Mouse (Mus musculus) C2C12 (cell line): Measurements from ENCODE around the gene Slc25a33. TPM values are rescaled to one million over a fixed set of nuclear protein-coding genes. Genes with fewer than 3 reads are reported as not detected.

Experiments
- H3K27me3 ChIP-seq: one replicate; pipeline ENCODE4 v1.6.1; 2011; ENCODE audit not compliant: control insufficient read depth, insufficient read depth, insufficient read length
- H3K36me3 ChIP-seq: one replicate; pipeline ENCODE4 v1.6.1; 2011; ENCODE audit not compliant: control insufficient read depth, insufficient read depth
- H3K4me3 ChIP-seq: one replicate; pipeline ENCODE4 v1.5.1; 2011; ENCODE audit warnings: mild to moderate bottlenecking, control low read depth; ENCODE audit not compliant: poor library complexity, insufficient read depth, severe bottlenecking
- H3K79me2 ChIP-seq: one replicate; pipeline ENCODE4 v1.6.1; 2011; ENCODE audit not compliant: control insufficient read depth, insufficient read depth
- H3K79me3 ChIP-seq: one replicate; pipeline ENCODE4 v1.6.1; 2011; ENCODE audit warnings: low read depth, control low read depth
- H3ac ChIP-seq: one replicate; pipeline ENCODE3; 2011; ENCODE audit warnings: low read depth; ENCODE audit not compliant: control insufficient read depth, insufficient read length
- CEBPB ChIP-seq: IDR thresholded peaks from one replicate; pipeline ENCODE4 v1.6.1; 2011; ENCODE audit warnings: low read depth, mild to moderate bottlenecking, control low read depth, moderate library complexity
- CTCF ChIP-seq: IDR thresholded peaks from one replicate; pipeline ENCODE4 v1.5.1; 2011; ENCODE audit not compliant: control insufficient read depth, insufficient read depth, insufficient read length
- FOSL1 ChIP-seq: IDR thresholded peaks from one replicate; pipeline ENCODE4 v1.8.0; 2011; ENCODE audit warnings: mild to moderate bottlenecking, low read length; ENCODE audit not compliant: poor library complexity, insufficient read depth, severe bottlenecking
- MAX ChIP-seq: IDR thresholded peaks from one replicate; pipeline ENCODE4 v1.6.1; 2011; ENCODE audit warnings: mild to moderate bottlenecking, control low read depth
- MYOD1 ChIP-seq: IDR thresholded peaks from one replicate; pipeline ENCODE4 v1.6.1; 2011; ENCODE audit warnings: low read depth; ENCODE audit not compliant: control insufficient read depth, insufficient read length
- MYOG ChIP-seq: IDR thresholded peaks from one replicate; pipeline ENCODE4 v1.6.1; 2011; ENCODE audit not compliant: control insufficient read depth, insufficient read length; ENCODE audit errors: extremely low read depth
- USF1 ChIP-seq: IDR thresholded peaks from one replicate; pipeline ENCODE4 v1.6.1; 2011; ENCODE audit warnings: low read depth, mild to moderate bottlenecking, control low read depth, moderate library complexity
- polyA plus RNA-seq: library from polyadenylated mRNA; unstranded; fragments of >200 nt; fragmentation: generic; extraction: Trizol; gene quantifications from one replicate; pipeline ENCODE4 v1.2.1, GENCODE M21; 2012; ENCODE audit warnings: missing spikeins

Gene Slc25a33
- polyA plus RNA-seq, 1 experiment: 10.2 TPM

GRCm38 (mm10) chr4:149725661-149726350 is 48.3 kb downstream of the Slc25a33 start:
- Histone ChIP-seq H3K4me3 (no peak overlapping the region), H3K27me3 (no peaks in the 10 kb centered on the region), H3ac (peak overlapping the region; percentile 1), H3K36me3 (peaks cover 18% of the 10 kb centered on the region), H3K79me2 (peaks cover 16% of the 10 kb centered on the region), H3K79me3 (peaks cover 3% of the 10 kb centered on the region)
- TF ChIP-seq MYOD1 (no peak), CEBPB (no peak), CTCF (peak; percentile 60), MAX (peak; percentile 33), FOSL1 (no peak)

- Histone ChIP-seq H3K79me2 (peaks cover 14% of the 10 kb centered on the region), H3ac (no peak overlapping the region), H3K36me3 (peaks cover 18% of the 10 kb centered on the region), H3K79me3 (peaks cover 3% of the 10 kb centered on the region), H3K4me3 (no peak overlapping the region), H3K27me3 (no peaks in the 10 kb centered on the region)
- TF ChIP-seq FOSL1: no peak
- no peak for TF ChIP-seq USF1
- no peak for TF ChIP-seq MAX
- no peak for TF ChIP-seq MYOG
- TF ChIP-seq CEBPB: no peak
- no peak for TF ChIP-seq CTCF
- TF ChIP-seq MYOD1: no peak
These were observed 49.1 kb downstream of the Slc25a33 start for GRCm38 (mm10) chr4:149724916-149725470.

- no peak overlapping the region for H3K4me3 ChIP-seq
- H3K79me2 ChIP-seq: peaks cover 14% of the 10 kb centered on the region
- peaks cover 24% of the 10 kb centered on the region for H3K36me3 ChIP-seq
- peak; percentile 64 for TF ChIP-seq CTCF
- no peak for TF ChIP-seq USF1
- TF ChIP-seq MAX: no peak
- TF ChIP-seq MYOD1: peak; percentile 27
- no peak overlapping the region for H3ac ChIP-seq
- no peaks in the 10 kb centered on the region for H3K27me3 ChIP-seq
- no peaks in the 10 kb centered on the region for H3K79me3 ChIP-seq
These were observed 50.0 kb downstream of the Slc25a33 start for GRCm38 (mm10) chr4:149723855-149724731.

GRCm38 (mm10) chr4:149723021-149723390 is 51.1 kb downstream of the Slc25a33 start:
- Histone ChIP-seq H3K79me3 (no peaks in the 10 kb centered on the region), H3K36me3 (peaks cover 25% of the 10 kb centered on the region), H3K27me3 (no peaks in the 10 kb centered on the region), H3K4me3 (no peak overlapping the region), H3K79me2 (peaks cover 14% of the 10 kb centered on the region), H3ac (no peak overlapping the region)
- TF ChIP-seq CTCF: no peak
- TF ChIP-seq MYOG: no peak
- TF ChIP-seq MAX: no peak

GRCm38 (mm10) chr4:149722104-149723020 is 51.7 kb downstream of the Slc25a33 start:
- Histone ChIP-seq H3ac (no peak overlapping the region), H3K27me3 (no peaks in the 10 kb centered on the region), H3K36me3 (peaks cover 31% of the 10 kb centered on the region), H3K79me3 (no peaks in the 10 kb centered on the region), H3K4me3 (no peak overlapping the region), H3K79me2 (peaks cover 14% of the 10 kb centered on the region)
- TF ChIP-seq MYOD1 (peak; percentile 30), CEBPB (no peak), USF1 (no peak)
